Comparison of ENCODE assay signal across 13 mouse cellular contexts in the genomic region with DNA sequence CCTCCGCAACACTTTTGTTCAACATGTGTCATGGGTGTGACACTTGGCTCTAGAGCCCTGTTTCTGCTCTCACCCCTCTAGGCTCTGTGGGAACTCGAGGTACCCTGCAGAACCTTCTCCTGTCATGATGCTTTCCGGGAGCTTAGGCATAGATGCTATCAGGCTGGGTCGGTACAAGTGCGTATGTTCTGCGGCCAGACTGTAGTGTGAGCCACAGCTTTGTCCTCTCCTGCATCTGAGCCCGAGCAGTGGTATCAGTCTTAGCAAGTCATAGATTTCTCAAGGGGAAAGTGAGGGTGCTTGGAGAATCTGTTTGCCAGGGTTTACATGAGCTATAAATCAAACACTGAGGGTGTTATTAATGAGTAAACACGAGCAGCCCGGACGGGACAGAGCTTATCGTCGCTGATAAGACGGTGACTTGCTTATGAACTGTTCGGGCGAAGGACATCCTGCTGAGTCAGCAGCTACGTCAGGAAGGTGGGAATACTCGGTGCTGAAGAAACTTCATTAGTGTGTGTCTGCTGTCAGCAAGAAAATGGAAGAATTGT. TPM values are rescaled to one million over a fixed set of nuclear protein-coding genes. Genes with fewer than 3 reads are reported as not detected.
DNase-seq lines count a peak whose midpoint lies in the region; ATAC-seq and TF ChIP-seq lines count a peak whose summit lies in the region.
"Had no signal": no experiment of that assay in that cellular context is flagged by ENCODE, and none has a peak within 500 bp of the region (broad histone marks: within the 10 kb centered on the region; RNA-seq: fewer than 3 reads in every experiment).

No protein-coding gene starts in this region.

- H3K9me3 ChIP-seq in MEL (replicated peaks; ENCODE audit: insufficient read depth, low read length) = no peaks in the 10 kb centered on the region
- no peaks in the 10 kb centered on the region for H3K9me3 ChIP-seq in intestine, embryonic 16.5 days (ENCODE audit: control insufficient read depth, low read length)
- H3K9me3 ChIP-seq: forebrain, embryonic 12.5 days had no signal

- no peak for TF ChIP-seq POLR2A in MEL (IDR thresholded peaks at IDR 0.05; ENCODE audit: control insufficient read depth in 1 of 2, insufficient read depth in 1 of 2, low read depth in 1 of 2, low read length in 2 of 2, poor library complexity in 1 of 2)

- TF ChIP-seq CTCF in layer of hippocampus, adult 2 months (conservative IDR thresholded peaks at IDR 0.05) = no peak
- TF ChIP-seq CTCF in MEL (IDR thresholded peaks at IDR 0.05 in 2 of 3, conservative IDR thresholded peaks at IDR 0.05 in 1 of 3; ENCODE audit: control insufficient read depth in 1 of 3, insufficient read depth in 1 of 3, low read depth in 2 of 3, low read length in 3 of 3, poor library complexity in 1 of 3, severe bottlenecking in 1 of 3) = no peak

- H3K27me3 ChIP-seq in MEL (ENCODE audit: control insufficient read depth in 1 of 2, insufficient read depth in 2 of 2, low read length in 2 of 2) = peaks cover 4 to 12% of the 10 kb centered on the region in 2 experiments; a peak in 3 of 4 replicates
- H3K27me3 ChIP-seq in intestine, embryonic 16.5 days (replicated peaks; ENCODE audit: control insufficient read depth, insufficient read depth, low read length) = peaks cover 19% of the 10 kb centered on the region
- H3K27me3 ChIP-seq: forebrain, embryonic 12.5 days had no signal

- H3K9ac ChIP-seq in MEL (ENCODE audit: control insufficient read depth, low read depth, low read length, poor library complexity, severe bottlenecking) = no peak overlapping the region
- no peak overlapping the region for H3K9ac ChIP-seq in intestine, embryonic 16.5 days (ENCODE audit: low read depth, low read length)
- H3K9ac ChIP-seq: forebrain, embryonic 12.5 days had no signal

- peak overlapping the region; percentile 61 for H3K27ac ChIP-seq in layer of hippocampus, adult 2 months
- H3K27ac ChIP-seq in MEL (ENCODE audit: control insufficient read depth, low read depth, low read length) = no peak overlapping the region
- H3K27ac ChIP-seq in intestine, embryonic 16.5 days (ENCODE audit: low read length) = no peak overlapping the region
- H3K27ac ChIP-seq: forebrain, embryonic 12.5 days; hindbrain, postnatal 0 days had no signal

- DNase-seq in layer of hippocampus, adult 2 months (ENCODE audit: low spot score in 2 of 2) = no peak
- no peak for DNase-seq in layer of hippocampus, postnatal 14 days (ENCODE audit: low spot score in 2 of 2)
- DNase-seq in MEL (ENCODE audit: low read depth, low spot score) = no peak
- peak; percentile 73 for DNase-seq in adrenal gland, postnatal 14 days
- no peak for DNase-seq in spleen, adult 18-20 months
- DNase-seq in right cerebral cortex, adult 2 months (ENCODE audit: low spot score in 2 of 2) = no peak
- DNase-seq: gastrocnemius, postnatal 10 days; left cerebral cortex, postnatal 4 days had no signal

- no peaks in the 10 kb centered on the region for H3K36me3 ChIP-seq in MEL (ENCODE audit: control insufficient read depth in 1 of 2, insufficient read depth in 2 of 2, low read length in 2 of 2)
- no peaks in the 10 kb centered on the region for H3K36me3 ChIP-seq in intestine, embryonic 16.5 days (ENCODE audit: control insufficient read depth, insufficient read depth, low read length)
- H3K36me3 ChIP-seq: forebrain, embryonic 12.5 days had no signal

- H3K4me1 ChIP-seq in MEL (ENCODE audit: control insufficient read depth in 1 of 2, insufficient read depth in 2 of 2, low read length in 2 of 2) = no peaks in the 10 kb centered on the region
- H3K4me1 ChIP-seq in intestine, embryonic 16.5 days (ENCODE audit: control insufficient read depth, insufficient read depth, low read length) = peaks cover 10% of the 10 kb centered on the region

- 31% methylated on average over 17 of the region's 17 CpGs for WGBS in intestine, embryonic 16.5 days

- H3K79me2 ChIP-seq in MEL (ENCODE audit: control insufficient read depth, insufficient read depth, low read length, poor library complexity) = no peaks in the 10 kb centered on the region

- peak overlapping the region; percentile 10 for H3K4me2 ChIP-seq in intestine, embryonic 16.5 days (ENCODE audit: low read depth, low read length)
- H3K4me2 ChIP-seq: forebrain, embryonic 12.5 days had no signal

- TF ChIP-seq RAD21 in MEL (IDR thresholded peaks at IDR 0.05; ENCODE audit: low read depth, low read length) = no peak

- ATAC-seq in intestine, embryonic 16.5 days = peak; percentile 89
- ATAC-seq: hindbrain, postnatal 0 days had no signal

- no peak overlapping the region for H3K4me3 ChIP-seq in layer of hippocampus, adult 2 months
- H3K4me3 ChIP-seq in MEL (ENCODE audit: control insufficient read depth in 1 of 2, insufficient read depth in 1 of 2, low read depth in 2 of 2, low read length in 2 of 2) = no peak overlapping the region
- H3K4me3 ChIP-seq in intestine, embryonic 16.5 days (ENCODE audit: low read length) = no peak overlapping the region
- H3K4me3 ChIP-seq: forebrain, embryonic 12.5 days had no signal

- no peak for TF ChIP-seq EP300 in MEL (IDR thresholded peaks at IDR 0.05; ENCODE audit: low read depth in 1 of 2, low read length in 2 of 2)

TF ChIP-seq in MEL, 35 proteins besides CTCF, POLR2A, EP300 and RAD21:
- TF ChIP-seq MAZ (IDR thresholded peaks at IDR 0.05; ENCODE audit: low read depth, low read length) = no peak
- TF ChIP-seq MAFK (IDR thresholded peaks at IDR 0.05; ENCODE audit: borderline replicate concordance, low read depth, low read length) = peak; percentile 19; the same call in 1 of the 2 replicates
- no peak for TF ChIP-seq UBTF (IDR thresholded peaks at IDR 0.05; ENCODE audit: borderline replicate concordance, insufficient read depth, low read depth, low read length)
- TF ChIP-seq HCFC1 (IDR thresholded peaks at IDR 0.05; ENCODE audit: low read depth, low read length) = no peak
- no peak for TF ChIP-seq NRF1 (IDR thresholded peaks at IDR 0.05; ENCODE audit: insufficient read depth, low read depth, low read length, poor library complexity, severe bottlenecking)
- no peak for TF ChIP-seq BHLHE40 (IDR thresholded peaks at IDR 0.05; ENCODE audit: borderline replicate concordance, low read depth, low read length)

RNA-seq across cellular contexts. Expression of gene F3, which starts 10.1 kb away (rescaled TPM):
- 10 to 100 TPM; 52.6 to 68.0 TPM for total RNA-seq in layer of hippocampus, adult 2 months (2021)
- 10 to 100 TPM; 47.2 to 47.3 TPM for total RNA-seq in layer of hippocampus, postnatal 14 days (2021)
- total RNA-seq in MEL (2012; rRNA removed) = not detected in 2 replicates
- polyA plus RNA-seq in MEL (2012; ENCODE audit: insufficient read depth in 1 of 2, insufficient read length in 2 of 2, low read depth in 1 of 2, low replicate concordance in 2 of 2, missing spikeins in 1 of 2) = not detected
- total RNA-seq in adrenal gland, postnatal 14 days (2021) = 17.2 and 27.3 TPM in 2 replicates
- polyA plus RNA-seq in intestine, embryonic 16.5 days (2015; fragmentation: Nextera tagmentation; extraction: Ambion mirVana) = 24.7 and 28.6 TPM in 2 replicates

RNA-seq across cellular contexts. Expression of gene 4930432M17Rik, which starts 42.7 kb away (rescaled TPM):
- not detected for total RNA-seq in layer of hippocampus, adult 2 months (2021)
- total RNA-seq in layer of hippocampus, postnatal 14 days (2021) = not detected
- not detected in 2 replicates for total RNA-seq in MEL (2012; rRNA removed)
- polyA plus RNA-seq in MEL (2012; ENCODE audit: insufficient read depth in 1 of 2, insufficient read length in 2 of 2, low read depth in 1 of 2, low replicate concordance in 2 of 2, missing spikeins in 1 of 2) = not detected
- total RNA-seq in adrenal gland, postnatal 14 days (2021) = not detected in 2 replicates
- polyA plus RNA-seq in intestine, embryonic 16.5 days (2015; fragmentation: Nextera tagmentation; extraction: Ambion mirVana) = not detected in 2 replicates
- total RNA-seq: gastrocnemius, postnatal 10 days; hindbrain, postnatal 0 days; layer of hippocampus, adult 8-10 months; left cerebral cortex, postnatal 4 days had no signal
- polyA plus RNA-seq: forebrain, embryonic 12.5 days; hindbrain, postnatal 0 days; urinary bladder, adult 2 months had no signal

Comparison
In these comparisons a context has a peak if more than half of its experiments do, and no peak if none do; other contexts are left out.
1. RNA of gene F3, which starts 10.1 kb away (total RNA-seq): 52.6 to 68.0 TPM in layer of hippocampus, adult 2 months, 47.2 to 47.3 TPM in layer of hippocampus, postnatal 14 days and 17.2 to 27.3 TPM in adrenal gland, postnatal 14 days; not detected in MEL; every median in the first group is over 10 times any median in the second.